Comparison of ENCODE assay signal across 9 mouse cellular contexts in genomic region chr12:86110637-86111036, GRCm38 (mm10). TPM values are rescaled to one million over a fixed set of nuclear protein-coding genes. Genes with fewer than 3 reads are reported as not detected.
DNase-seq lines count a peak whose midpoint lies in the region; ATAC-seq and TF ChIP-seq lines count a peak whose summit lies in the region.
"Had no signal": no experiment of that assay in that cellular context is flagged by ENCODE, and none has a peak within 500 bp of the region (broad histone marks: within the 10 kb centered on the region; RNA-seq: fewer than 3 reads in every experiment).

No protein-coding gene starts in this region.

- H3K9me3 ChIP-seq in kidney, embryonic 16.5 days (ENCODE audit: low read length) = no peaks in the 10 kb centered on the region
- H3K9me3 ChIP-seq in ES-E14 (ENCODE audit: control insufficient read depth, insufficient read depth, low read depth, low read length) = no peaks in the 10 kb centered on the region

- 94% methylated on average over 2 of the region's 2 CpGs for WGBS in kidney, embryonic 16.5 days

- peak; percentile 38 for DNase-seq in CD4-positive, CD25-positive, alpha-beta regulatory T cell, adult 2 months (ENCODE audit: low read depth, low spot score)
- DNase-seq in kidney, adult 18-20 months = peak; percentile 52
- DNase-seq in ES-E14 (ENCODE audit: low read depth, low spot score) = peak; percentile 33
- peak; percentile 52 to 61 for DNase-seq in kidney, postnatal 4 days
- no peak for DNase-seq in spleen, adult 12 weeks (ENCODE audit: low spot score)
- DNase-seq in gastrocnemius, adult 8-10 months (ENCODE audit: low spot score in 2 of 2) = no peak
- DNase-seq: cerebellum, adult 18-20 months had no signal

- no peak overlapping the region for H3K27ac ChIP-seq in kidney, embryonic 16.5 days (ENCODE audit: low read length)
- no peak overlapping the region for H3K27ac ChIP-seq in ES-E14 (ENCODE audit: insufficient read depth, low read depth, low read length, poor library complexity, severe bottlenecking)

- ATAC-seq in CD4-positive, CD25-positive, alpha-beta regulatory T cell, adult 4 months = no peak
- no peak for ATAC-seq in kidney, embryonic 16.5 days (ENCODE audit: low FRiP score, low TSS enrichment)

- no peak overlapping the region for H3K4me3 ChIP-seq in kidney, embryonic 16.5 days (ENCODE audit: low read length)
- H3K4me3 ChIP-seq in ES-E14 (ENCODE audit: insufficient read depth in 1 of 2, low read depth in 1 of 2, low read length in 2 of 2, poor library complexity in 1 of 2, severe bottlenecking in 1 of 2) = no peak overlapping the region

- 0 out of 2 replicates have a peak, but pooled peaks cover 2% of the 10 kb centered on the region for H3K36me3 ChIP-seq in kidney, embryonic 16.5 days (ENCODE audit: insufficient read depth, low read length)
- peaks cover 3% of the 10 kb centered on the region; the same call in 1 of the 2 replicates for H3K36me3 ChIP-seq in ES-E14 (ENCODE audit: control insufficient read depth, insufficient read depth, low read length, poor library complexity, severe bottlenecking)

- in situ Hi-C loops in ES-E14 (cut with MboI; ENCODE audit: low sequenced_read_pairs in 2 of 2, unreplicated experiment in 2 of 2) = no loop called here

- no peaks in the 10 kb centered on the region for H3K27me3 ChIP-seq in kidney, embryonic 16.5 days (ENCODE audit: insufficient read depth, low read length)

- H3K9ac ChIP-seq in kidney, embryonic 16.5 days (replicated peaks; ENCODE audit: low read length) = no peak overlapping the region
- H3K9ac ChIP-seq in ES-E14 (ENCODE audit: insufficient read depth, low read depth, low read length, poor library complexity, severe bottlenecking) = no peak overlapping the region

- no peak overlapping the region for H3K4me2 ChIP-seq in kidney, embryonic 16.5 days (replicated peaks; ENCODE audit: low read depth, low read length)

- peaks cover 4% of the 10 kb centered on the region; the same call in 1 of the 2 replicates for H3K4me1 ChIP-seq in kidney, embryonic 16.5 days (ENCODE audit: insufficient read depth, low read length)
- H3K4me1 ChIP-seq in ES-E14 (ENCODE audit: control insufficient read depth in 2 of 2, insufficient read depth in 2 of 2, low read length in 2 of 2, poor library complexity in 1 of 2) = no peaks in the 10 kb centered on the region

TF ChIP-seq in ES-E14, 5 proteins besides CTCF, POLR2A, EP300 and RAD21:
- TF ChIP-seq ZNF384 (IDR thresholded peaks at IDR 0.05; ENCODE audit: low read depth, low read length) (no peak), ZC3H11A (IDR thresholded peaks at IDR 0.05; ENCODE audit: borderline replicate concordance, low read depth, low read length) (peak; percentile 58; the same call in 1 of the 2 replicates)

RNA-seq across cellular contexts. Expression of gene Ift43, which starts 28.3 kb away (rescaled TPM):
- polyA plus RNA-seq in CD4-positive, CD25-positive, alpha-beta regulatory T cell, adult 4 months (2017; shearing (Covaris generic)) = 1 to 10 TPM; 4.0 to 4.7 TPM
- 74.7 and 76.7 TPM in 2 replicates for polyA plus RNA-seq in kidney, embryonic 16.5 days (2015; fragmentation: Nextera tagmentation; extraction: Ambion mirVana)
- 14.1 and 16.9 TPM in 2 replicates for total RNA-seq in ES-E14 (2012; rRNA removed)
- total RNA-seq in gastrocnemius, adult 8-10 months (2022) = 10 to 100 TPM; 10.5 to 13.4 (median 11.8) TPM

RNA-seq across cellular contexts. Expression of gene Tgfb3, which starts 31.8 kb away (rescaled TPM):
- polyA plus RNA-seq in CD4-positive, CD25-positive, alpha-beta regulatory T cell, adult 4 months (2017; shearing (Covaris generic)) = under 1 TPM; 0.52 TPM
- polyA plus RNA-seq in kidney, embryonic 16.5 days (2015; fragmentation: Nextera tagmentation; extraction: Ambion mirVana) = 27.0 and 28.2 TPM in 2 replicates
- 1.3 and 1.7 TPM in 2 replicates for total RNA-seq in ES-E14 (2012; rRNA removed)
- total RNA-seq in gastrocnemius, adult 8-10 months (2022) = 10 to 100 TPM; 44.0 to 58.3 (median 47.6) TPM

Comparison
In these comparisons a context has a peak if more than half of its experiments do, and no peak if none do; other contexts are left out.
1. DNase-seq: peak in CD4-positive, CD25-positive, alpha-beta regulatory T cell, adult 2 months (single experiment), kidney, adult 18-20 months (single experiment), ES-E14 (single experiment) and kidney, postnatal 4 days (2 of 2); none in spleen, adult 12 weeks (single experiment) and gastrocnemius, adult 8-10 months (0 of 2).
2. RNA of gene Tgfb3, which starts 31.8 kb away (total RNA-seq): 44.0 to 58.3 TPM in gastrocnemius, adult 8-10 months; 1.3 to 1.7 TPM in ES-E14; every median in the first group is over 10 times any median in the second.